ENCODE assay signal across 14 mouse cellular contexts in genomic region chr4:125282974-125283319, GRCm38 (mm10).
A peak's percentile ranks its signal among the peaks of the same experiment; 100 is the strongest.
DNase-seq lines count a peak whose midpoint lies in the region; ATAC-seq and TF ChIP-seq lines count a peak whose summit lies in the region.
"Had no signal": no experiment of that assay in that cellular context is flagged by ENCODE, and none has a peak within 500 bp of the region (broad histone marks: within the 10 kb centered on the region; RNA-seq: fewer than 3 reads in every experiment).

No protein-coding gene starts in this region.

- peaks cover 23% of the 10 kb centered on the region for H3K27me3 ChIP-seq in forebrain, embryonic 13.5 days
- H3K27me3 ChIP-seq in hindbrain, postnatal 0 days (ENCODE audit: insufficient read depth, low read length): no peaks in the 10 kb centered on the region
- no peaks in the 10 kb centered on the region for H3K27me3 ChIP-seq in neural tube, embryonic 14.5 days (ENCODE audit: control insufficient read depth, insufficient read depth, low read length)

- peaks cover 26% of the 10 kb centered on the region for H3K4me1 ChIP-seq in forebrain, embryonic 13.5 days
- H3K4me1 ChIP-seq in hindbrain, postnatal 0 days (ENCODE audit: insufficient read depth, low read length): peaks cover 5% of the 10 kb centered on the region; the same call in 1 of the 2 replicates
- peaks cover 17% of the 10 kb centered on the region; the same call in 1 of the 2 replicates for H3K4me1 ChIP-seq in neural tube, embryonic 14.5 days (ENCODE audit: control insufficient read depth, insufficient read depth, low read length)
- H3K4me1 ChIP-seq: limb, embryonic 15.5 days had no signal

- H3K36me3 ChIP-seq in forebrain, embryonic 13.5 days (ENCODE audit: poor library complexity, severe bottlenecking): no peaks in the 10 kb centered on the region
- H3K36me3 ChIP-seq in hindbrain, postnatal 0 days (ENCODE audit: insufficient read depth, low read length): no peaks in the 10 kb centered on the region
- no peaks in the 10 kb centered on the region for H3K36me3 ChIP-seq in neural tube, embryonic 14.5 days (ENCODE audit: control insufficient read depth, insufficient read depth, low read length)
- H3K36me3 ChIP-seq: kidney, embryonic 15.5 days; limb, embryonic 15.5 days had no signal

- TF ChIP-seq CTCF in layer of hippocampus, adult 2 months (conservative IDR thresholded peaks at IDR 0.05): no peak
- TF ChIP-seq CTCF in hindbrain, postnatal 0 days (IDR thresholded peaks at IDR 0.05; ENCODE audit: low read depth): no peak

- H3K4me3 ChIP-seq in layer of hippocampus, adult 2 months: peak overlapping the region; percentile 41
- H3K4me3 ChIP-seq in forebrain, embryonic 13.5 days: no peak overlapping the region
- H3K4me3 ChIP-seq in hindbrain, postnatal 0 days (ENCODE audit: low read length): no peak overlapping the region
- H3K4me3 ChIP-seq in neural tube, embryonic 14.5 days (ENCODE audit: low read depth, low read length): no peak overlapping the region
- H3K4me3 ChIP-seq: kidney, embryonic 15.5 days; limb, embryonic 15.5 days had no signal

- no peak for DNase-seq in layer of hippocampus, adult 2 months (ENCODE audit: low spot score in 2 of 2)
- no peak for DNase-seq in layer of hippocampus, adult 9-10 months (ENCODE audit: low spot score)
- DNase-seq in hindbrain, postnatal 0 days (ENCODE audit: low spot score): no peak
- DNase-seq in heart, adult 9 months (ENCODE audit: low spot score in 2 of 2): no peak
- DNase-seq in left cerebral cortex, adult 11 months (ENCODE audit: low spot score): no peak
- no peak for DNase-seq in right cerebral cortex, postnatal 25 days
- DNase-seq: thymus, postnatal 36 days had no signal

- peak overlapping the region; percentile 41; the same call in 1 of the 2 replicates for H3K9ac ChIP-seq in forebrain, embryonic 13.5 days
- no peak overlapping the region for H3K9ac ChIP-seq in hindbrain, postnatal 0 days (replicated peaks; ENCODE audit: low read length)
- no peak overlapping the region for H3K9ac ChIP-seq in neural tube, embryonic 14.5 days (replicated peaks; ENCODE audit: low read depth, low read length)
- H3K9ac ChIP-seq: kidney, embryonic 15.5 days; limb, embryonic 15.5 days had no signal

- no peaks in the 10 kb centered on the region for H3K9me3 ChIP-seq in forebrain, embryonic 13.5 days (replicated peaks)
- H3K9me3 ChIP-seq in hindbrain, postnatal 0 days (ENCODE audit: low read length): no peaks in the 10 kb centered on the region
- H3K9me3 ChIP-seq in neural tube, embryonic 14.5 days (ENCODE audit: control insufficient read depth, low read length): no peaks in the 10 kb centered on the region
- H3K9me3 ChIP-seq: kidney, embryonic 15.5 days; limb, embryonic 15.5 days; megakaryocyte, embryonic 14.5 days had no signal

- no peak for ATAC-seq in forebrain, embryonic 13.5 days
- ATAC-seq in hindbrain, postnatal 0 days: no peak
- ATAC-seq in neural tube, embryonic 14.5 days (ENCODE audit: low read depth): peak; percentile 42; the same call in 1 of the 2 replicates
- ATAC-seq: inflammation-experienced regulatory T-cells, adult 6 months had no signal

- peak overlapping the region; percentile 88 for H3K27ac ChIP-seq in layer of hippocampus, adult 2 months
- H3K27ac ChIP-seq in forebrain, embryonic 13.5 days: peak overlapping the region; percentile 84
- no peak overlapping the region; the same call in 1 of the 2 replicates for H3K27ac ChIP-seq in hindbrain, postnatal 0 days
- no peak overlapping the region; the same call in 1 of the 2 replicates for H3K27ac ChIP-seq in neural tube, embryonic 14.5 days (ENCODE audit: low read depth, low read length)
- H3K27ac ChIP-seq: kidney, embryonic 15.5 days; stomach, postnatal 0 days had no signal

- H3K4me2 ChIP-seq in forebrain, embryonic 13.5 days: peak overlapping the region; percentile 54
- peak overlapping the region; percentile 31 for H3K4me2 ChIP-seq in hindbrain, postnatal 0 days (ENCODE audit: low read depth, low read length)
- peak overlapping the region; percentile 21 for H3K4me2 ChIP-seq in neural tube, embryonic 14.5 days (ENCODE audit: low read depth, low read length)
- H3K4me2 ChIP-seq: limb, embryonic 15.5 days had no signal

- 20% methylated on average over 8 of the region's 8 CpGs for WGBS in forebrain, embryonic 13.5 days
- WGBS in hindbrain, postnatal 0 days: 18% methylated on average over 8 of the region's 8 CpGs
- WGBS in neural tube, embryonic 14.5 days: 21% methylated on average over 8 of the region's 8 CpGs

Comparison
In these comparisons a context has a peak if more than half of its experiments do, and no peak if none do; other contexts are left out.
1. H3K27ac ChIP-seq: peak in layer of hippocampus, adult 2 months (single experiment) and forebrain, embryonic 13.5 days (single experiment); none in hindbrain, postnatal 0 days (single experiment) and neural tube, embryonic 14.5 days (single experiment).
2. Peak in every context shown above with its lines, with median percentiles within 50 percentile points of each other: H3K4me2 ChIP-seq.